Mouse (Mus musculus): ENCODE measurements around the gene Map2k5.

Map2k5 gene

GRCm38 (mm10) chr9:63257739-63258138, 120.0 kb downstream of the Map2k5 start:
- DNase-seq (ENCODE audit: low spot score) = no peak

DNA sequence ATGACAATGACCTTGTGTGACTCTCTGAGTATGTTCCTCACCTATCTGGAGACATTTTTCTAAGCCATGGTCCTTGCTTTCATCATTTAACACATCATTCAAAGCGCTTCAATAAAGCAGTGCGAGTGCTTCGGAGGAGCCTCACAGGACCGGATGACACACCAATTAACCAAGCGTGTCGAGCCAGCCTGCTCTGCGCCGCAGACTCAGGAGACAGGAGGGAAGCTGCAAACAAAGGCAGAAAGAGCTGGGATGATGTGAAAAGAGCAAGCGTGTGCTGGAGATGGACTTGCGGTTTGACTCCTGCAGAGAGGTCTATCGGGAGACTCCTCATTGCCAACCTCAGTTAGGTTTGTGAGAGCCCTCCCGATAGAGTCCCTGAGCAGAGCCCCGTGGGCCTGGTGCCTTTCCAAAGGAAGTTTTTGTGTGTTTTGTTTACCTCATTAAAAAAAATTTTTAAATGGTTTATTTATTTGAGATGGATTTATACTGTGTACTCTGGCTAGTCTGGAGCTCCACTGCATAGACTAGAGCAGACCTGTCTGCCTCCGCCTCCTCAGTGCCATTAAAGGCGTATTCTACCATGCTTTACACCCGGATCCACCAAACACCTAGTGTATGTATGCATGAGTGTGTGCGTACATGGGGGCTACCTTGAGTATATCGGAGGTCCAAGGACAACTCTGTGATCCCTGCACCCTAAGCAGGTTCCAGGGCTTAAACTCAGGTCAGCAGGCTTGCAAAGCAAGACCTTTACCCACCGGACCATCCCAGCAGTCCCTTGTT, 126.7 kb downstream of the Map2k5 start:
- no peak for DNase-seq (ENCODE audit: low spot score)

DNA sequence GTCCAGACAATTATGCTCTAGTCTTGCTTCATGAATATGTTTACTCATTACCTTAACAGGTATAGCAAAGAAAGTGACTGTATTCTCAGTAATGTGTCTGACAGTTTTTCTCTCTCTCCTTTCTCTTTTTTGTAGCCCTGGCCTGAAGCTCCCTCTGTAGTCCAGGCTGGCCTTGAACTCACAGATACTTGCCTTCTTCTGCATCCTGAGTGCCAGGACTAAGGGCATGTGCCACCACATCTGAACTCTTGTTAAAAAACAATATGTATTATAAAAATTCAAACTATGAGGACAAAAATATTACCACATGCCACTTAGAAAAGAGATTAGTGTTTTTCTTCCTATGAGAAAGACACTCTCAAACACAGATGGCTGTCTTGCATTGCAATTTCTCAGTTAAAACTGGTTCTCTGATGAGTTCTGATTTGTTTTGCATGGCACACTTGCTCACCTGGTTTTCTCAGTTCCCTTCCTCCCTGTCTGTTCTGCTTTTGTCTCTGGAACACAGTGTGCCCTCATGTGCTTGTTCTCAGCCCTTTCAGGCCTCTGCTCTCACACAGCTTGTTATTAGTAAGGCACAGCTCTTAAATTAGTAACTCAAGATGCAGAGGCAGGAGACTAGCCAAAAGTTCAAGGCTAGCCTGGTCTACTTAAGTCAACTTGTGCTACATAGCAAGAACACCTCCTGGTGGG, 129.5 kb downstream of the Map2k5 start:
- DNase-seq (ENCODE audit: low spot score) = no peak

GRCm38 (mm10) chr9:63246568-63247169, 131.0 kb downstream of the Map2k5 start:
- no peak for DNase-seq (ENCODE audit: low spot score)

DNA sequence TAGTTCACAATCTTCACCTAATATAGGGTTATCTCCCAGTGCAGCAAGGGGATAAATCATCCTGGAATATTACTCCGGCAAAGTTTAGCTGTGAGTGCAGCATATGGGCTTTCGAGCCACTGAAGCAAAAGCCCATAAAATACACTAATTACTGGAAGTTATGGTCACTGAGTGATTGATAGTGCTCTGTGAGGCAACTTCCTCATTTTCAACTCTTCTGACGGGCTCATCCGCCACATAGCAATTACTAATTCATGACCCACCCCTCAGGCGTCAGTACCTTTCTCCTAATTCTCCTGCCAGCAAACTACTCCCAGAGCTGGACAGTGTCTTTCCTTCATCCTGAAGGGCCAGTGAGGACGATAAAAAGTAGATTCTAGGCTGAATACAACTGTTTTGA, 135.7 kb downstream of the Map2k5 start:
- no peak for DNase-seq (ENCODE audit: low spot score)

- no peak for DNase-seq (ENCODE audit: low spot score)
Measured at GRCm38 (mm10) chr9:63241241-63241640, 136.5 kb downstream of the Map2k5 start.

DNA sequence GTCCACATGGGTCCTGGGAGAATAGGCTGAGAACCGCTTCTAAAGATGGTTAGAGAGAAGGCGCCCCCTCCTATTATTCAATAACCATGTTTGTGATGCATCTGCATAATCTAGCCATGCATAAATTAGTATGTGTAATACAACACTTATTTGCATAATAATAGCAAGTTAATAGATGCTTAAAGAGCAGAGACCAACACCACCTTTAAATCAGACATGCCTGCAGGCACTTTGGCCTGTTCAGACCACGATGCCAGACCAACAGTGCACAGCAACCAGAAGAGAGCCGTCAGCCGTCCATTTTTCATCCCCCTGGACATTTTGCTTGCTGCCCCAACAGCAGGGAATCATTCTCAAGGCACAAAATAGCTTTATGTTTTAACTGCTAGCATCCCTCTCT, 143.3 kb downstream of the Map2k5 start:
- DNase-seq (ENCODE audit: low spot score) = no peak

- no peak for DNase-seq (ENCODE audit: low spot score)
Measured at GRCm38 (mm10) chr9:63230289-63230688, 147.4 kb downstream of the Map2k5 start.

- no peak for DNase-seq (ENCODE audit: low spot score)
Measured at GRCm38 (mm10) chr9:63229124-63229523, 148.6 kb downstream of the Map2k5 start.

DNA sequence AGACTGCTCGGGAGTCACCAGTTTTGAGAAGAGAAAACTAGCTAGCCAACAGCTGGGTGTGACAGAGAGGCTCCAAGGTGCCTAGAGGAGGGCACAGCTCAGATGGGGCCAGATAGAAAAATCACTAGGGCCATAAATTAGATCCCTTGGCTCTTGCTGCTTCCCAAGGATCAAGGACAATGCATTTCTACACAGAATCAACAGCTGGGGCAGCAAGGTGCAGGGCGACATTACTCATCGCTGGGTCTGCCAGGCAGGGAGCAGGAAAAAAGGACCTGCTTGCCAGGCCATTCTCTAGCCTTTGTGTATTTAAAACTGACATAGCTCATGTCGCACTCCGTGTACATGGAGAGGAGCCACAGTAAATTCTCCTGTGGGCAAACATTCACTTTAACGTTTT, 155.5 kb downstream of the Map2k5 start:
- no peak for DNase-seq (ENCODE audit: low spot score)

GRCm38 (mm10) chr9:63219851-63220250, 157.9 kb downstream of the Map2k5 start:
- no peak for DNase-seq (ENCODE audit: low spot score)

- no peak for DNase-seq (ENCODE audit: low spot score)
Measured at GRCm38 (mm10) chr9:63215031-63215430, 162.7 kb downstream of the Map2k5 start.

- DNase-seq (ENCODE audit: low spot score) = no peak
Measured at GRCm38 (mm10) chr9:63206769-63207276, 170.9 kb downstream of the Map2k5 start.

DNA sequence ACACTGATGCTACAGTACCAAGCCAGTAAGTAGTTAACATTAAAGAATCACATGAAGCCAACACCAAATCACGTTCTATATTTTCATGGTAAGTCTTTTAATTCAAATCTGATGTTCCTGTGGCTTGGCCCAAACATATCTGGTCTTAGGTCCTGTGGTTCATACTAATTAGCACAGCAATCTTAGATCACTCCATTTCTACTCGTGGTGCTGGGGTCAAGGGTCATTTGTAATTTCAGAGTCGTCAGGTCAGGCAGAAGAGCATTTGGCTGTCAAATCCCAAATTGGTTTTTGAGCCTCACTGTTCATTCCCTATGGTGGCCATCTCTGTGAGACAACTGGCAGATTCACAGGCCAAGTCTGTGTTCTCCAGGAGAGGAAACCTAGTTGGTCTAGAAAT, 174.2 kb downstream of the Map2k5 start:
- DNase-seq (ENCODE audit: low spot score) = no peak

DNA sequence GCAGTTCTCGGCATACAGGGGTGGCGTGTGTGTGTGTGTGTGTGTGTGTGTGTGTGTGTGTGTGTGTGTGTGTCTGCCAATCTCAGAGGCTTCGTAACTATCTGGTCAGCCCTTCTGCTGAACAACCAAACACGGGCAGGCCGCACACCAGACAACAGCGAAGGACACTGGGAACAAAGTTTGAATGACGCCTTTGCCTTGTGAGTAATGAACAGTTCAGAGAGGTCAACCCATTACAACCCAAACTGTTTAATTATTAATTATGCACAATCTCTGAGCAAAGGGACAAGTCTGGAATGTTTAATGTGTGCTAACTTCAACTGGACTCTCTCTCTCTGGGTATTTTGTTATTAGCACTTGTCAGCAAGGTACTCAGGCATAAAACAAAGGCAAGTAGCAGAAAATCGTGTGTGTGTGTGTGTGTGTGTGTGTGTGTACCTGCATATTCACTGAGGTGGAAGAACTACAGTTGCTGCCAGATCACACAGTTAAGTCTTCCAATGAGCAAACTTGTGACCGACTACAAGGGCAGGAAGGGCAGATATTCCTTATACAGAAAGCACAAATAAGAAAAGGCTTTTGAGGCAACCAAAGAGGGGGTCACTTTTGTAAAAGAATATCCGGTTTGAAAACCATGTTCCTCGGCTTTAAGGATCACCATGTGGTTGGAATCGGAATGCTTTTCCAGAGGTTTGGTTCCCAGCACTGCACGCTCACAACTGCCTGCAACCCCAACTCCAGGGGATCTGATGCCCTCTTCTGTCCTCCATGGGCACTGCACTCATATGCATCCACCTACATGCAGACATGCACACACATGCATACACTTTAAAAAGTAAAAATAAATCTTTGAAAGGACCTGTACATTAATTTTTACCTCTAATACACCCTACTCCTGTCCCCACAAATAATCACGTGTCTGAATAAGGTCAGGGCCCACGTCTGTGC, 176.1 kb downstream of the Map2k5 start:
- DNase-seq (ENCODE audit: low spot score) = no peak

DNA sequence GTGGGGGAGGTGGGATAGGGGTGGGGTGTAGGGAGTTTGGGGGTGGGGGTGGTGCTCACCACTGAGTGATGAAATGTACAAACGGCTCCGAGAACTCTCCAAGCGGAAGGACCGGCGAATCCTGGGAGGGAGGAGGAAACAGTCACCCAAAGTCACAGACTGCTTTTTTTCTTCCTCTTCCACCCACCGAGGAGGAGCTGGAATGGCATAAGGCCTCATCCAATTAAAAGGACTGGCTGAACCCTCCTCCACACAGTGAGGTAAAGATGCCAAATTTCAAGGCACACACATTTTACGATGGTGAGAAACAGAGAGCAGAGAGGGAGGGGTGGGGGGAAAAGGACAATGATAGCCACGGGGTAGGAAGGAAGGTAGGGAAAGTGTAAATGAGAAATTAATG, 180.4 kb downstream of the Map2k5 start:
- DNase-seq (ENCODE audit: low spot score) = peak; percentile 8

- no peak for DNase-seq (ENCODE audit: low spot score)
Measured at GRCm38 (mm10) chr9:63196114-63196682, 181.5 kb downstream of the Map2k5 start.

DNA sequence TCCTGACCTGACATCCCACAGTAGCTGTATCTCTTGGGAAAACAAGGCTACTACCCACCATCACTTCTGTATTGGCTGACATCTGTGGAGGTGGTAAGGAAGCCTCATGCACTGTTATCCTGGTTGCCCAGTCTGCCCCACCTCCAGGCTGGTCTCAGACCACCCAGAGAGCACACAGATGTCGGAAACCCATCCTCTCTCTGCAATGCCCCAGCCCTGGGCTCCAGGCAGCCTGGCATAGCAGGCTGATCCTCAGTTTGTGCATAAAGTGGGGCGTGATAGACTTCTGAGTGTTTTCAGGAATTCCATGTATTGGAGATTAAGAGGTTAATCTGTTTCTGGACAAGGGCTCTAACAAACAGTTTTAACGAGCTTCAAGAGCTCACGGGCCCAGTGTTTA, 182.2 kb downstream of the Map2k5 start:
- no peak for DNase-seq (ENCODE audit: low spot score)

DNA sequence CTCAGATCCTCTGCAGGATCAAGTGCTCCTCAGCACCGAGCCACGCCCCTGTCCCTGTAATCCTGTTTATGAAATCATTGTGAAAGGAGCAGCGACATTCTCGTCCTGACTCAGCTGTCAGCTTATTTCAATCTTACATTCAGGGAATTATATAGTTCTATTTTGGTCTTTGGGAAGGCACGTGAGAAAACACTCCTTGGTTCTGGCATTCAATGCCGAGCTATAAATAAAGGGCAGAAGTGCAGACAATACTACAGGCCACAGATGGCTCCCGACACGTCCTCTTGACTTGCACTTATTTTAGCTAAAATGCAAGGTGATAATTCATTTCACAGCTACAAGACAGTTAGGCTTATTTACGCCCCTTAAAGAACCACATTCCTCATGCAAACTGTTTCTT, 182.9 kb downstream of the Map2k5 start:
- DNase-seq (ENCODE audit: low spot score) = no peak

GRCm38 (mm10) chr9:63192809-63193208, 184.9 kb downstream of the Map2k5 start:
- no peak for DNase-seq (ENCODE audit: low spot score)

GRCm38 (mm10) chr9:63187310-63187709, 190.4 kb downstream of the Map2k5 start:
- DNase-seq (ENCODE audit: low spot score) = no peak

DNA sequence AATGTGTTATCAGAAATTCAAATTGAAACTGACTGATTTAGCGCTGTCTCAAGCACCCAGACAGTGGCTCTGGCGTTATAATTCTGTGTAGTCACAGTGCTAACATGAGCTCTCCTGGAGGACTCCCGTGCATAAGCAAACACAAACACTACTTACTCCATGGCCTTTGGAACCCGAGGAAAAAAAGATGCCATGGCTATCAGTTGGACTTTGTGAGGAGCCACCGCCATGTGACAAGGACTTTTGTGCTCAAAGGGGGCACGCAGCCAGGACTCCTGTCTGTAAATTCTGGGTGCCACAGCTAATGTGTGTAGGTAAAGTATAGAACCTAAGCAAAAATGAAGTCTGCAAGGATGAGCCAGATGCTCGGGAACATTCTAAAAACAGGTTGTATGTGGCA, 192.5 kb downstream of the Map2k5 start:
- DNase-seq (ENCODE audit: low spot score) = no peak

All from layer of hippocampus, adult 11-12 months (tissue).